Mouse (Mus musculus) cerebral cortex, adult 2 months (tissue): Measurements from ENCODE around the gene Rabgap1.

ENCODE experiments used
- WGBS: fragments of 180-500 bp; shearing (Covaris S2); methylation state at CpG from one replicate; pipeline ENCODE4 v1.1.7; 2018; 5-methylcytosine and 5-hydroxymethylcytosine counted together

The Rabgap1 gene

GRCm38 (mm10) chr2:37442611-37443591 is at the start of gene Rabgap1, which contains the start of the genes Zbtb26 and Zbtb6:
Gene Rabgap1 (plus strand): TSS chr2:37443279.
Gene Zbtb26 (minus strand): TSS chr2:37443135.
Gene Zbtb6 (minus strand): TSS chr2:37443171.
- under 1% methylated on average over 51 of the region's 51 CpGs for WGBS

DNA sequence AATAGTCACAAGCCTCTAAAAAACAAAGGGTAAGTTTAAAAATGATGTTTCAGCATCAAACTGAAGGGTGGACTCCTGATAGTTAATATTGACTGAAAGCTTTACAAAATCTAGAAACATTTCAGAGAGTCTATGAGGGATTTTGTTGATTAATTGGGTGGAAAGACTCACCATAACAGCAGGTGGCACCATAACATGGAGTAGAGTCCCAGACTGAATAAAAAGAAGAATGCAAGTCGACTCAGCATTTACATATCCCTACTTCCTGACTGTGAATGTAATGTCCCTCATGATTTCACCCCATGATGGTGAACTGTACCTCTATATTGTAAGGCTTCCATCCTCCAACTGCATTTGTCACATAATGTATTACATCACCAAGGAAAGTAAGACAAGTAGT is 47.5 kb upstream of the Rabgap1 start:
- WGBS = 10% methylated on average over 1 of the region's 1 CpGs

DNA sequence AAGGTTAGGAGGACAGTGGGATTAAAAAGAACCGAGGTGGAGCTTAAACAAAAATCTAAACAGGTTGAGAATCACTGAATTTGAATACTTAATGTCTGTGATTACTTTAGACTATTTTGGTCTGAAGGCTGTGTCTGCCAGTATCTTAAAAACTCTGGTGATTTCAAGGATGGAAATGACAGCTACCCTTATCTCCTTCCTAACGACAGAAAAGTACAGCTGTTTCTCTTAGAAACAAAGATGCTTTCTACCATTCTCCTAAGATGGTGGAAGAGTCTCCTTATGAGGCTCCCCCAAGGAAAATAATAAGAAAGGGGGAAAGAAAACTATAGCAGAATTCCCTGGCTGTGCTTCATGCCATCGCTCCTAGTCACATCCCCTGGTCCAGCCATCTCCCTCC is 21.2 kb upstream of the Rabgap1 start:
- WGBS = 3% methylated on average over 3 of the region's 3 CpGs

DNA sequence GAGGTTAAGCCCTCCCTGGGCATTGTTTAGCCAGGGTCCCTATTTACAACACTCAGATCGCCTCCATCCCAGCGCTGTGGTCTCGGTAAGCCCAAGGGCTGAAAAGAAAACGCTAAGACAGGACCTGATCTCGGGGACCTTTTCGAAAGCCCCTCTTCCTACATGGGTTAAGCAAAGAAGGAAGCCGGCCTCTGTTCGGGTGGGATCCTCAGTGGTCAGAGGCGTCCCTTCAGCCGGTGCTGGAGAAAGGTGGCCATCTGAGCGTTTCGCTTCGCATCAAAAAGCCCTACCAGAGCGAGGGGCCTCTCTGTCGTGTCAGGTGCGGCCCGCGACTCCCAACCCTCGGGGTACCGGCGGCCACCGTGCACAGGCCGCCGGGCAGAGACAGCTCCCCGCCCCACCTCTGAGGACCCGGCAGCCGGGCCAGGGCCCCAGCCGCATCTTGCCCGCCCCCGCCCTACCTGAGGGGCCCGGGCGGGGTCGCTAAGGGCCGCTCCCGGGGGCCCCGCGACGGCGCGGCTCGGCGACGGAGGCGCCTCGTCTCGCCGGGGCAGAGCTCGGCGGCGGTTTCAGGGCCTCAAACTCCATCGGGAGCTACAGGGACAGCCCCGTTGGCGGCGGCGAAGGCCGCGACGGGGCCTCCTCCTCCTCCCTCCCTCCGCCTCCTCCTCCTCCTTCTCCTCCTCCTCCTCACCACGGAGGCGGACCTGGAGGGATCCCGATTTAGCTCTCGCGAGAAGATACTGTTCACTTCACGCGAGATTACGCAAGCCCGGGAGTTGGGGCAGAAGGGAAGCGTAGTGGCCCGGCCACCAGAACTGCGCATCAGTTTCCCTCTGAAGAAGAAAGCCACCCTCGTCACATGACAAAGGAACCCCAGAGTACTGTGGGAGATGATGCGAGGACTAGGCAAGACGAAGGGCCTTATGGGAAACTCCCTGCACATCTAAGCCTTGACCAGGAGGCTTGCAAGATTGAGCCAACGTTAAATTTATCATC is 20.5 kb upstream of the Rabgap1 start, which contains the start of gene Rc3h2:
Rc3h2 (minus strand) TSS at position 598 of the 999 bp plus-strand sequence.
- under 1% methylated on average over 74 of the region's 75 CpGs for WGBS

- WGBS = 25% methylated on average over 3 of the region's 3 CpGs
These were observed 19.4 kb upstream of the Rabgap1 start for GRCm38 (mm10) chr2:37423671-37424070.

GRCm38 (mm10) chr2:37430593-37431464 is 12.2 kb upstream of the Rabgap1 start:
- WGBS = under 1% methylated on average over 38 of the region's 38 CpGs

GRCm38 (mm10) chr2:37431609-37432008 is 11.5 kb upstream of the Rabgap1 start:
- 14% methylated on average over 7 of the region's 7 CpGs for WGBS

DNA sequence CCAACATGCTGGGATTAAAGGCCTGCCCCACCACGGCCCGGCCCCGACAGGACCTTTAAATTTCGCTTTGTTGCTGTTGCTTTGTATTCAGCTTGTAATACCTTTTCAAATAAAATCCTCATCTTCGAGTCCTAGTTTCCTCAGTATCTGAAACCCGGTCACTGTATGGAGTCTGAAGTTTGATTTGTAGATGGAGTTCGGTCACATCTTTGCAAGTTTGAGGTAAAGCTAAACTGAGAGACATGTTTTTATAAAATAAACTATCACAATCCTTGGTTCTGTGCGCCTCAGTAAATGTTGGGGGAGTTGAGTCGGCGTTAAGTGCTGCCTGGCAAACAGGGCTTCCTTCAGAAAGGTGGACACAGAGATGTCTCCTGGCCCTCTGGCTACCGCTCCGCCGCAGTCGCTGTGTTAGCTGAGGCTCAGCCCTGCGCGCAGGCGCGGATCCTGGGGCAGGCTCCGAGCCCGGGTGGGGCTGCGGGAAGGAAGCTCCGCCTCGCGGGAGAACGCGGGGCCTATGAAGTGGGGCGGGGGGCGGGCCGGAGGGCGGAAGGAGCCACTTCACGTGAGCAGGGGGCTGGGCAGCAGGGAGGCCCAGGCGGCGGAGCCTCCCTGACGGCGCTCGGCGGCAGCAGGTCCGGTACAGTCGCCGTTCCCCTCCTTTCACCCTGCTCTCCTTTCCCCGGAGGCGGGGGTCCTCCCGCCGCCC is 8.7 kb downstream of the Rabgap1 start:
- 7% methylated on average over 41 of the region's 44 CpGs for WGBS

GRCm38 (mm10) chr2:37452376-37452760 is 9.3 kb downstream of the Rabgap1 start:
- WGBS = 0% methylated on average over 23 of the region's 24 CpGs

GRCm38 (mm10) chr2:37460707-37461106 is 17.6 kb downstream of the Rabgap1 start:
- 96% methylated on average over 4 of the region's 4 CpGs for WGBS

DNA sequence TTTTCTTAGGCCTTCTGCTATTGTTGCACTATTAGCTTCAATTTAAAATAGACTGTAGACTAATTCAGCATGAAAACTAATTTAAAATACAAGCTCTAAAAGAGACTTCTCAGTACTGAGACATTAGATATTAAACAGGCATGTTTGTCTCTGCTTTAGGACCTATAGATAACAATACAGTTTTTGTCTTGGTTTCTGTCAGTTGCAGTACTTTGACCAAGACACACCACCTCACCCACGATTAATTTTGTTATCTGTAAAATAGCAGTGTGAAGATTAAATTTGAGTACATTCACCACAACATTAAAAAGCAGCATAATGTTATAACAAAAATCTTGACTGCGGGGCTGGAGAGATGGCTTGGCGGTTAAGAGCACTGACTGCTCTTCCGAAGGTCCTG is 23.2 kb downstream of the Rabgap1 start:
- WGBS = 93% methylated on average over 4 of the region's 4 CpGs

- 98% methylated on average over 2 of the region's 2 CpGs for WGBS
These were observed 37.0 kb downstream of the Rabgap1 start for GRCm38 (mm10) chr2:37480039-37480438.

DNA sequence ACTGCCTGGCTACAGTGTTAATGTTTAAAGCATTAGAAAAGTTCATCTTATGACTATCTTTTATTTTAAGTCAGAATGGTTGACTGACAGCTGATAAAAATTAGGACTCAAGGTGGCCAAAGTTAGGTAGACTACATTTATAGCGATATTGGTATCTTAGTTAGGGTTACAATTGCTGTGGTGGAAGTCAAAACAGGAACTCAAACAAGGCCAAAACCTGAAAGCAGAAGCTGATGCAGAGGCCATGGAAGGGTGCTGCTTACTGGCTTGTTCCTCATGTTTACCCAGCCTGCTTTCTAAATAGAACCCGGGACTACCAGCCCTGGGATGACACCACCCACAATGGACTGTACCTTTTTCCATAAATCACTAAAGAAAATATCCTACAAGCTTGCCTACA is 41.1 kb downstream of the Rabgap1 start:
- WGBS = 85% methylated on average over 2 of the region's 2 CpGs

DNA sequence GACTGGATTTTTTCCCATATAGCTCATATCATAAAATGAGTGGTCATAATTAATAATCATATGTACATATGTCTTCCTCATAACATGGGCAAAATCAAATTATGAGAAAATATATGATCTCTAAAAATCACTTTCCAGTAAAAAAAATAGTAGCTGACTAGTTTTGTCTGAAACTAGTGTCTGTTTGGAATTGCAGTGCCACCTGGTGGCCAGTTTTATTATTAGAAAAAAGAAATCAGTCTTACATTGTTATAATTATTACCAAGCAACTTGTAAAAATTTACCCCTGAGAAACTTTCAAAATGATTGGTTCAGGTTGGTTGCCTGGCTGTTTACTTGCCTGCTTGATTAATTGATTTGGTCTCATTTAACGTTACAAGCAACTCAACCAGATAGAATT is 42.3 kb downstream of the Rabgap1 start:
- WGBS = 86% methylated on average over 1 of the region's 1 CpGs

DNA sequence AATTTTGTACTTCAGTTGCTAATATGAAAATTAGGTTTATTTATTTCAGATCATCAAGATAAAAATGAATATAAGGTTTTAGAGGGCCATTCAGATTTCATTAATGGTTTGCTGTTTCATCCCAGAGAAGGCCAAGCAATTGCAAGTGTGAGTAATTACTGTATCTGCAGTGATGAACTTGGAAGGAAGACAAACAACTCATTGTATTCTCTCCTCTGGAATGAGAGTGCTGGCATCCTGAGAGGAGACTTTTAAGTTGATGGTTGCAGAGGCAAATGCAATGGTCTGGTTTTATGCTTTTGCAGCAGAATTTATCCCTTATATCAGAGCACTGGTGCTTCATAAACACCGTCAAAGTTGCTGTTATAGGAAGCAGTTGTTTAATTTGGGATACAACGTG is 45.9 kb downstream of the Rabgap1 start:
- 79% methylated on average over 2 of the region's 2 CpGs for WGBS

DNA sequence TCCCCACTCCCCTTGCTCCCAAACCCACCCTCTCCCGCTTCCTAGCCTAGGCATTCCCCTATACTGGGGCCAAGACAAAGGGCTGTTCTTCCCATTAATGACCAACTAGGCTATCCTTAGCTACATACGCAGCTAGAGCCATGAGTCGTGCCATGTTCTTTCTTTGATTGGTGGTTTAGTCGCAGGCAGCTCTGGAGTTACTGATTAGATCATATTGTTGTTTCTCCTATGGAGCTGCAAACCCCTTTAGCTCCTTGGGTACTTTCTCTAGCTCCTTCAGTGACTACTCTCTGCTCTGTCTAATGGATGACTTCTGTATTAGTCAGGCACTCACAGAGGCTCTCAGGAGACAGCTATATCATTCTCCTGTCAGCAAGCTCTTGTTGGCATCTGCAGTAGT is 54.2 kb downstream of the Rabgap1 start:
- 93% methylated on average over 4 of the region's 4 CpGs for WGBS

DNA sequence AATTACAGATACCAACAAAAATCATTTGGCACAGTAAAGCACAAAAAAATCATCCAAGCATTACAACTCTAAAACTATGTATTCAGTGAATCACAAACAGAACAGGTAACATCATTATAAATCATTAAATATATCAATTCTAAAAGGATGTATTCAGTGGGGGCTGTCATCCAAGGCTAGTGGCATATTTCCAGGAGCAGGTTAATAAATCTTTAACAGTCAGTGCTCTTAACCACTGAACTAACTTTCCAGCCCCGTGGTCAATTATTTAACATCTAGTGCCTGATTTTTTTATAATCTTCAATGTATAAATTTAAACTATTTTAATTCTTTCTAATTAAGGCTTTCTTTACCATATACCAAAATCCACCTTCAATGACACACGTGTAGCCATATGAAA is 62.8 kb downstream of the Rabgap1 start:
- WGBS = 96% methylated on average over 2 of the region's 2 CpGs

DNA sequence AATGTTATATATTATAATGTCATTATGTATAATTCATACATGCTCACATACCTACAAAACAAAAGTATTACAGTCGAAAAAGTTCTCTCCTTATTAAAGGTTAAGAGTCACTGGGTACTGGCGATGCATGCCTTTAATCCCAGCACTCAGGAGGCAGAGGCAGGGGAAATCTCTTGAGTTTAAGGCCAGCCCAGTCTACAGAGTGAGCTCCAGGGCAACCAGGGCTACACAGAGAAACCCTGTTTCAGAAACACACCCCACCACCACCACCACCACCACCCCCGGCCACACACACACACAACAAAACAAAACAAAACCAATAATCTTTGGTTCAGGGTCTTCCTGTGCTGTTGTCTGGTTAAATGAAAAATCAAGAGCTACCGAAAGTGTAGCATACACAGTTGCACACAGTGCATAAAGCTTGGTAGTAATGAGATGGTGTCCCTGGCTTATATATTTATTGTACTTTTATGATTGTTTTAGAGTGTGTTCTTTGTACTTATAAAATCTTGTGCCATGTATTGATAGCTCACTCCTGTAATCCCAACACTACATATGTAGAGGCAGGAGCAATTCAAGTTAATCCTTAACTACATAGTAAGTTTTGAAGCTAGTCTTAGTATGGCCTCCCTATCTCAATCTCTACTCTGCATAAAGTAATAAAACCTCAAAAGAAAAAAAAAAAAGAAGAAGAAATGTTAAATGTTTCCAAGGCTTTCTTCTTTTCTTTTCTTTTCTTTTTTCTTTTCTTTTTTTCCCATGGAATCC is 68.2 kb downstream of the Rabgap1 start:
- WGBS = 90% methylated on average over 4 of the region's 4 CpGs

- 18% methylated on average over 11 of the region's 11 CpGs for WGBS
These were observed 73.1 kb downstream of the Rabgap1 start, which contains the start of gene Gpr21 for GRCm38 (mm10) chr2:37516030-37516710. Gene Gpr21 (plus strand): TSS chr2:37516332.
